Mouse (Mus musculus): ENCODE results near the gene Tspan18. TPM values are rescaled to one million over a fixed set of nuclear protein-coding genes. Genes with fewer than 3 reads are reported as not detected.

Tspan18 gene
- polyA plus RNA-seq, 1 experiment = 163 TPM

DNA sequence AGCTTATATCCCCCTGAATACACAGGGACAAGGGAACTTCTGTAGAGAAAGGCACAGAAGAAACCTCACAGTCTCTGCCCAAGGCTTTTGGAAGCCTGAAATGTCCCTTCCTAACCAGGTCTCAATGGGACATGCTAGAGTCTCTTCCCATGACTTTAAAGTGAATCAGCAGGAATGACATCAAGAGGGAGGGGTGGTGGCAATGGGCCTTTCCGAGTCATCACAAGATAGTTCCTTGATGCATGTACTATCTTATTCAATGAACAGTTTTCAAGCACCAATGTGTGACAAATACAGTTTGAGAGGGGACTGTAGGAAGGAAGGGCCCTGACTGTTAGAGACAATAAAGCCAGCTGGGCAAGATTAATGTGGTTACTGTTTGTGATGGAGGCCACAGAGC lies 20.3 kb upstream of the Tspan18 start:
- Histone ChIP-seq H3K4me3 (ENCODE audit: insufficient read depth, low read depth, low read length) (no peak overlapping the region), H3K27ac (replicated peaks; ENCODE audit: low read depth, low read length) (no peak overlapping the region), H3K4me1 (ENCODE audit: control insufficient read depth, insufficient read depth, insufficient read length, low read length) (peaks cover 22% of the 10 kb centered on the region)

DNA sequence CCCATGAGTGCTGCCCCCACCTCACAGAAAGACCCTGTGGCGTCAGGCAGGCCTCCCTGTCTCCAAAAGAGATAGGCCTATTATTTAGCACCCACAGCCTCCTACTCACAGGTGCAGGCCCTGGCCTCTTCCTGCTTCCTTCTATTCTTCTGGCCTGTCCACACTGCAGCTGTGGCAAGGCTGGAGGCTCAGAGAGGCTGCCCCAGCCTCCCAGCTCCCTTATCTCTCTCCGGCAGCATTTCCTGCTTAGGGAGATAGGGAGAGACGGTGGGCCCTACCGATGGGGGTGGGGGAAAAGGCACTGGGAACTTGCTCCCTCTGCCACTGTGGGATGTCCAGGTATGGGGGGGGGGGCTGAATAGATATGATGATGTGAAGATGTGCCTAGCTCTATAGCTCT lies 19.4 kb upstream of the Tspan18 start:
- no peak overlapping the region for H3K4me3 ChIP-seq (ENCODE audit: insufficient read depth, low read depth, low read length)
- no peak overlapping the region for H3K27ac ChIP-seq (replicated peaks; ENCODE audit: low read depth, low read length)
- peaks cover 22% of the 10 kb centered on the region for H3K4me1 ChIP-seq (ENCODE audit: control insufficient read depth, insufficient read depth, insufficient read length, low read length)

DNA sequence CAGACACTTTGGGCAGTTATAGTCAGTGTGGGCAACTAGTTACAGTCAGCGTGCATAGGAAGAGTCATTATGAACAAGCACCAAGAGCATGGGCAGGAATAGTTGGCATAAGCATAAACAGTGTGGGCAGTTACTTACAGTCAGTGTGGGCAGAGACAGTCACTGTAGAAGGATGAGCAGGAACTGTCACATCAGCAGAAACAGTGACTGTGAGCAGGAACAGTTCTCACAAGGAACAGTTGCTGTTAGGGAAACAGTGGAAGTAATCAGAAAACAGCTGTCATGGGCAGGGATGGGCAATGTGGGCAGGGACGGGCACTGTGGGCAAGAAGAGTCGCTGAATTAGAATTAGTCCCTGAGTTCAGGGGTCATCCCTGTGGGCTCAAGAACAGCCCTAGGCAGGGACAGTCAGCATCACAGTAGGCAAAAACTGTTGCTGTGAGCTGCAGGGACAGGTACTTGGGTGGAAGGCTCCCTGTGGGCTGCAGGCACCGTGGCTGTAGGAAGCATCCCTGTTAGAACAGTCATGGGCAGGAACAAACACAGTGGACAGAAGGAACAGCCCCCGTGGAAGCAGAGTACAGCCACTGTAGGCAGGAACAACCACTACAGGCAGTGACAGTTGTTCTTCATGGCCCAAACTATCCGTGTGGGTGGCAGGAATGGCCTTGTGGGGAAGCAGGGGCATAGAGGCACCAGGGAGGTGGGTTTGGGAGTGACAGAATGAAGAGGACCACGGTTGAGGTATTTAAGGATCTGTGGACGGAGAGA lies 18.8 kb upstream of the Tspan18 start:
- Histone ChIP-seq H3K4me1 (ENCODE audit: control insufficient read depth, insufficient read depth, insufficient read length, low read length) (peaks cover 22% of the 10 kb centered on the region), H3K27ac (replicated peaks; ENCODE audit: low read depth, low read length) (no peak overlapping the region), H3K4me3 (ENCODE audit: insufficient read depth, low read depth, low read length) (no peak overlapping the region)

DNA sequence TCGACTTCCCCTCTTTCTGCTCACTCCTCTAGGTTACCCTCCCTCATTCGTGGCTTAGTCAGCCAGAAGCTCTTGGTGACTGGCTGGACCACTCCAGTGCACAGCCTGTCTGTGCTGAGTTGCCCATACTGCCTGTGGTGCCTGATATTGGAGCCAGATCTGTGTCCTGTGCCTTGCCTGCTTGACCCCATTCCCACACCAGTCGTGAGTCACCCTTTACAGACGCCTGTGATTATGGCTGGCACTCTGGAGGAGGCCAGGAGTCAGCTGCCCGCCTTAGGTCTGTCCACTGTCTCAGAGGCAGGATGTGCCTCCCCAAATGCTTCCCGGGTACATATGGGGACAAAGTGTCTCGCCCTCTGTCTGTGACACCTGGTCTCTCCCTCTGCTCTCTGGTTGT lies 17.0 kb upstream of the Tspan18 start:
- H3K27ac ChIP-seq (replicated peaks; ENCODE audit: low read depth, low read length) = no peak overlapping the region

DNA sequence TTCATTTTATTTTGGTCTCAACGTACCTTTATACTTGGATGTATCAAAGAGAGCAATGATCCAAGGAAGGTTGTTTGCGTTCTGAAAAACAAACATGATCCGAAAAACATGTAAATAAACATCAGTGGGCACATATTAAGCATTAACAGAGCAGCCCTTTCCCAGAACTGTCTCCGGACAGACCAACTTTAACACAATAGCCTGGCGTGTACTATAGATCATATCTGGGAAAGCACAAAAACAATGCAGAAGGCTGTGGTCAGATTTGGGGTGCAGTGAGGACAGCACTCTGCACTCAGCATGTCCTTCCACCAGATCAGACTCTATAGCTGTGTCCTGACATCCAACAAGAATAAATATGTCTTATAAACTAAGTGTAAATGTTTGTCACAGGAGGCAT lies 12.7 kb upstream of the Tspan18 start:
- no peak overlapping the region for H3K4me3 ChIP-seq (ENCODE audit: insufficient read depth, low read depth, low read length)
- H3K4me1 ChIP-seq (ENCODE audit: control insufficient read depth, insufficient read depth, insufficient read length, low read length) = peaks cover 14% of the 10 kb centered on the region
- no peak overlapping the region for H3K27ac ChIP-seq (replicated peaks; ENCODE audit: low read depth, low read length)

More for the DNA sequence above, 17.0 kb upstream of the Tspan18 start:
- Histone ChIP-seq H3K4me3 (ENCODE audit: insufficient read depth, low read depth, low read length) (no peak overlapping the region), H3K4me1 (ENCODE audit: control insufficient read depth, insufficient read depth, insufficient read length, low read length) (peaks cover 24% of the 10 kb centered on the region)

DNA sequence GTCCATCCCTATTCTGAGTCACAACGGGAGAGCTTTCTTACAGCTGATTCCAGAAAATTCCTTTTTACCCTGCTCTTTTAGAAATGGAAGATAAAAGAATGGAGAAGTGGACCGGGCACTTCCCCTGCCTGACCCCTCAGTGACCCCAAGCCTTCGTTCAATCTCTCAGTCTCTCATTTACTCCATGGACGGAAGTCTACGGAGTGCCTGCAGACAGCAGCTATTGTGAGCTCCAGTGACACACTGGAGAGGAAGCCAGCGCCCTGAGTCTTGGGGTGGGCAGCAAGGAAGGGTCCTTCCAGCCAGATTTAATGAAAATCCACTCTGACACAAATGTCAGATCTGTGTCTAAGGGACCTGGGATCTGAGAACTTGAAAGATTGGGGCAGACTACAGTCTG lies 12.3 kb upstream of the Tspan18 start:
- H3K4me3 ChIP-seq (ENCODE audit: insufficient read depth, low read depth, low read length) = no peak overlapping the region
- no peak overlapping the region for H3K27ac ChIP-seq (replicated peaks; ENCODE audit: low read depth, low read length)
- H3K4me1 ChIP-seq (ENCODE audit: control insufficient read depth, insufficient read depth, insufficient read length, low read length) = peaks cover 11% of the 10 kb centered on the region

DNA sequence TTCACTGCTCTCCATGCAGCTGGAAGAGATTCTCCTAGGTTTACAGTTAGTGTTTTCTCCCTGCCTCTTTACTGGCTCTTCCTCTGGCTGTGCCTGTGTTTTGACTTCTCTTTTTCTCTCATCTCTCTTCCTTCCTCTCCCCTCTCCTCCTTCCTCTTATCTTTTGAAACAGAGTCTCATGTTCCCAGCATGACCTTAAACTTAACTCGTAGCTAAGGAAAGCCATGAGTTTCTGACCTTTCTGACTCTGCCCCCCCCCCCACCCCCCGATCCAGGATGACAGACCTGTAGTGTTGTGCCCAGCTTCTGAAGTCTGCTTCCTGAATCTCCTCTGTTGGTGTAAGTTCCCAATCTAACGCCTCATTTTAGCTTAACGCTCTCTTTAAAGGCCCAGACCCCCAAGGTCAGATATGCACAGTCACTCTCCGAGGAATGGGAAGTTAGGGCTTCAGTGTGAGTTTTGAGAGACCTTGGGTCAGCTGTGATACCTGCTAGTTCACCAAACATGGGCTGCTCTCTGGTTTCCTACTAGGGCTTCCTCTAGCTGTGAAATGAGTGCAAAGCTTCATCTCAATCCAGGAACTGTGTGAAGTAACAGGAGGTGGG lies 11.5 kb upstream of the Tspan18 start:
- Histone ChIP-seq H3K4me1 (ENCODE audit: control insufficient read depth, insufficient read depth, insufficient read length, low read length) (peaks cover 10% of the 10 kb centered on the region; the same call in 1 of the 2 replicates), H3K4me3 (ENCODE audit: insufficient read depth, low read depth, low read length) (no peak overlapping the region), H3K27ac (replicated peaks; ENCODE audit: low read depth, low read length) (no peak overlapping the region)

DNA sequence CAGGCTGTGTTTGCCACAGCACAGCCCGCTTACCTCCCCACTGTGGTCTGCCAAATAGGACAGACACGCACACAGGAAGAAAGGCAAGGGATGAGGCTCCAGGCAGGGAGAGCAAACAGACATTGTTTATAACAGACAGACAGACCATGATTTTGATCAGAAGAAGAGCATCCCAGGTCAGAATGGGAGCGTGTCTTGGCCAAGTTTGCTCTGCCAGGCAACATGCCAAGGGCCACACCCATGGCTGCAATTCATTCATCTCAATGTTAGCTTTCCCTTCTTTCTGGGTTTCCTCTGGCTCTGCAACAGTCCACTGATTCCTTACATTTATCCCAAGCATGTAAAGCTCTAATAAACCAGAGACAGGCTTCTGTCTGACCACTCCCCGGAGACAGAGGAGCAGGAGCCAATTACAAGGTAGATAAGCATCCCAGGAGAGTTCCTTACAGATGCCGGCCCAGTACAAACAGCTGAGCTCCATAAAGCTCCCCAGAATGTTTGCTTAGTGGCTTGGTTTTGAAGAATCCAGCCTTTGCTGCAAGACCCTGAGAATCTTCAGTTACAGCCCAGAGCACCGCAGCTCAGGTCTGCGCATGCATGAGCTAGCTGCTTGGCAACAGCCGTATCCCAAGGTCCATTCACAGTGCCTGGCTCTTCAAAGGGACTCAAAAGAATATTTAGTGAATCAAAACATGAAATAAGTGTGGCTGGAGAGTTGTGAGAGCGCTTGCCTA lies 5.2 kb upstream of the Tspan18 start:
- no peak overlapping the region for H3K4me3 ChIP-seq (ENCODE audit: insufficient read depth, low read depth, low read length)
- no peak overlapping the region for H3K27ac ChIP-seq (replicated peaks; ENCODE audit: low read depth, low read length)
- H3K4me1 ChIP-seq (ENCODE audit: control insufficient read depth, insufficient read depth, insufficient read length, low read length) = no peaks in the 10 kb centered on the region

DNA sequence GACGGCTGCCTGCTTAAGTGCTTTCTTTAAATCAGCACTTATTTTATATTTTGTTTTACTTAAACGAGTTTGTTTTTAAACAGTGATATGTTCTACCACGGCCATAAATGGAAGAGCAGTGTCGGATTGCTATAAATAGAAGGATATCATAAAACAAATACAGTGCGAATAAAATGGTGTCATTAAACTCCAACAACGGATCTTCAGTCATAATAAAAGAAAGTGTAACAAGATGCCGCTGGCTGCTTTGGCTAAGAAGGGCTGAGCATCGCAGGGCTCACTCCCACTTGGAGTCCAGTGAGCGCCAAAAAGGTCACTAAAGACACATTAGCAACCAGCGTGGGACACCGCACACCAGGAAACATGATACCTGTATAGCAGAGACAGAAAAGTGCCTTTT lies 1.7 kb upstream of the Tspan18 start:
- Histone ChIP-seq H3K4me3 (ENCODE audit: insufficient read depth, low read depth, low read length) (no peak overlapping the region), H3K27ac (replicated peaks; ENCODE audit: low read depth, low read length) (no peak overlapping the region), H3K4me1 (ENCODE audit: control insufficient read depth, insufficient read depth, insufficient read length, low read length) (peaks cover 15% of the 10 kb centered on the region)

DNA sequence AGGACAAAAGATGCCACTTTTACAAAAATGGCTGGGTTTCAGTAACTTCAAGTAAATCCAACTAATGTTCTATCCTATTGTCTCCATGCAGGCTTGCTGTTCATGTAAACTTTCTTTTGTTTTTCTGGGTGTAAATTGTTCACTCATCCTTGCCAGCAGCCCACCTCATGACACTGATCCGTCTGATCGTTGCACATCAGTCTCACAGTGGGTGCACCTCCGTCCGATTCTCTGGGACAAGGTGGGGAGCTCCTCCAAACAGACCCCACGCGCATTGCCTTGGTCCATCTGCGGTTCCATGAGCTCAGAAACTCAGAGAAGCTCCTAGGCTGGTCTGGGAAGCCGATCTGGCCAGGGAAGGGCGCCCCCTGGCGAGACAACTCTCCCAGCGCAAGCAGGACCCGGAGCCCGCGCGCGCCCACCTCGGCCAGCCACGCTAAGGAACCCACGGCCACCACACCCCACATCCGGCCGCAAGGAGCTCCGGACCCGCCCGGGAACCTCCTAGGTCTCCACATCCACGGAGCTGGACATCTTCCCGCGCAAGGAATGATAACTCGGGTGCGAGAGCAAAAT lies 976 bp downstream of the Tspan18 start:
- Histone ChIP-seq H3K4me3 (ENCODE audit: insufficient read depth, low read depth, low read length) (peak overlapping the region; percentile 100), H3K27ac (replicated peaks; ENCODE audit: low read depth, low read length) (peak overlapping the region; percentile 95), H3K4me1 (ENCODE audit: control insufficient read depth, insufficient read depth, insufficient read length, low read length) (peaks cover 34% of the 10 kb centered on the region)

DNA sequence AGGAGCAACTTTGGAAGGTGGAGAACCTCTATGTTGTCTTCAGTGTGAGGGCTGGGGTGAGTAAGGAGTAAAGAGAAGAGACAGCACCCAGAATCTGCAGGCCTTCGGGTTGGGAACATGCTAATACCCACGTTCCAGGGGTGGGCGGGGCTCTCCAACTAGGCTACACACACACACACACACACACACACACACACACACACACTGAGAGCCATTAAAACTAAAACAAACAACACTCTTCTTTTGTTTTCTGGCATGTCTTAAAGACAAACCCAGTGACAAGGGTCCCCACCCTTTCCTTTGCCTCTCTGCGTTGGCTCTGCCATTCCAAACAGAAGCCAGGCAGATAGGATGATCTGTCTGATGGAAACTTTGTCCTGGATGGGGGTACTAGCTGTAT lies 2.0 kb downstream of the Tspan18 start:
- Histone ChIP-seq H3K4me1 (ENCODE audit: control insufficient read depth, insufficient read depth, insufficient read length, low read length) (peaks cover 44% of the 10 kb centered on the region), H3K4me3 (ENCODE audit: insufficient read depth, low read depth, low read length) (peak overlapping the region; percentile 100), H3K27ac (replicated peaks; ENCODE audit: low read depth, low read length) (peak overlapping the region; percentile 91)

DNA sequence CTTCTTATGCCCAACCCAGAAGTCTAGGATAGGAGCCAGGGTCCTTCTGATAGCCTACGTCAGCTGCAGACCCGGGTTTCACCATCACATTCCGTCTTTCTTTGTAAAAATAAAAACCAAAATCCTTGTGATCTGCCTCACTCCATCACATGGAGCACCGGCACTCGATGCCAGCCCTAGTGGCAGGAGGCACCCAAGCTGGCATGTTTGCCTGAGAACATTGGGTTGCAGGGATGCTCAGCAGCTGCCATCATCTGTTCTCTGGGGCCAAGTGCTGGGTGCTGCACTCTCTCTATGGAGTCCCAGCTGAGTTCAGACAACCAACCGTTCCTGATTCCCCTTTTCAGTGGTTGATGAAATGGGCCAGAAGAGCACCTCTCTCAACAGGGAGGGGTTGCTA lies 3.2 kb downstream of the Tspan18 start:
- Histone ChIP-seq H3K27ac (replicated peaks; ENCODE audit: low read depth, low read length) (peak overlapping the region; percentile 91), H3K4me3 (ENCODE audit: insufficient read depth, low read depth, low read length) (peak overlapping the region; percentile 100; the same call in 1 of the 2 replicates), H3K4me1 (ENCODE audit: control insufficient read depth, insufficient read depth, insufficient read length, low read length) (peaks cover 50% of the 10 kb centered on the region)

DNA sequence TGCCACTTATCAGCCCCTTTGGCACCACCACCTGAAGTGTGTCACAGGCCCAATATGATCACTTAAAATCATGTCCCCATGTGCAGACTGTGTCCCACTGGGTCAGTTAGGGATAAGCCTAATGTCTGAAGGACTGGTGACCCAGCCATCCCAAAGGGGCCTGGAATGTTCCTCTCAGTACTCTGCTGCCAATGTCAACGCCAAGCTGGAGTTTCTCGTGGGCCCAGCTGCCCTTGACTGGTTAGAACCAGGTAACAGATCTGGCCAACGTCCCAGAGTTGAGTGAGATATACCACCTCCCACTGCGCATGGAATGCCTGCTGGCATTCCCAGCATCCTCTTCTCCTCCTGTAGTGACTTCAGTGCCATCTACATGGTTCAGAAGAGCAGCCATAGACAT lies 5.2 kb downstream of the Tspan18 start:
- Histone ChIP-seq H3K4me1 (ENCODE audit: control insufficient read depth, insufficient read depth, insufficient read length, low read length) (peaks cover 62% of the 10 kb centered on the region), H3K4me3 (ENCODE audit: insufficient read depth, low read depth, low read length) (no peak overlapping the region), H3K27ac (replicated peaks; ENCODE audit: low read depth, low read length) (peak overlapping the region; percentile 91)

DNA sequence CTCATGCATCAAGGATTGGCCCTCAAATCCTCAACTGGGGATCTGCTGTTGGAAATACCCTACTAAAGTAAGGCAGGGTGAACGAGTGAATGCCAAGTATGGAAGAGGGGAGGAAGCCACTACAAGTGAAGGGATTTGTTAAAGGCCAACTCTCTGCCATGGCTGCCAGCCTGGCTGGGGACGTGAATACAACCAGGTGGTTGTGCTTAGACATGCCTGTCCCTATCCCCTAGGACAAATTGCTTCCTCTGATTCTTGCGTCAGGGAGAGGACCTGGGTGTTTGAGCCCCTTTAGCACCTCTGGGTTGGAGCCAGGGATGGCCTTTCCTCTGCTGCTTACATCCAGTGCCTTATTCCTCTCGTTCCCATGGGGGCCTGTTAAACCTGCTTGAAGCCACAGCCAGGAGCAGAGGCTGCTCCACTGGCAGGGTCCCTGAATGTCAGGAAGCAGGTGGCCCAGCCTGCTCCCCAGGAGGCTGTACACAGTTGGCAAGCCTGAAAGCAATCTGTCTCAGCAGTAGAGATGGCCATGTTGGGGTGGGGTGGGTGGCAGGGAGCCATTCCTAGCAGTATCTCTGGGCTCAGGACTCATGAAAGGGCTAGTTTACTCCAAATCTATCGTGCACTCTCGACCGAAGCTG lies 6.3 kb downstream of the Tspan18 start:
- Histone ChIP-seq H3K27ac (replicated peaks; ENCODE audit: low read depth, low read length) (peak overlapping the region; percentile 100), H3K4me3 (ENCODE audit: insufficient read depth, low read depth, low read length) (0 out of 2 replicates have a peak overlapping the region, but pooled peaks have one; percentile 18), H3K4me1 (ENCODE audit: control insufficient read depth, insufficient read depth, insufficient read length, low read length) (peaks cover 62% of the 10 kb centered on the region)

DNA sequence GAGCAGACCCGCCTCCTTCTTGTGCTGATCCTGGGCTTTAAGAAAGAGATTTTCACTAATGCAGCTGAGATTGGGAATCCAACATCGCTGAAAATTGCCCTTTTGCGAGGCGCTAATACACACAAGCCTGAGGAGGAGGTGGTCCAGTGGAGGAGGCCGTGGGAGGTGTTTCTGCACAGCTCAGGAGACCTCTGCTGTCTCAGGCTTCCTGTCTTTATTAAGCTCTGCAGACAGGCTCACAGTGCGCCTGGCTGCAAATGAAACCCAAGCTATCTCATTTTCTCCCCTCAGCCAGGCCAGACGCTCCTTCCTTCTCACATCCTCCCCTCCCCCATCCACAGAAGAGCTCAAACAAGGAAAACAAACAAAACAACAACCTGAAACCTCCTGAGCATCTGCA lies 9.6 kb downstream of the Tspan18 start:
- Histone ChIP-seq H3K4me1 (ENCODE audit: control insufficient read depth, insufficient read depth, insufficient read length, low read length) (peaks cover 45% of the 10 kb centered on the region), H3K27ac (replicated peaks; ENCODE audit: low read depth, low read length) (0 out of 2 replicates have a peak overlapping the region, but pooled peaks have one; percentile 31), H3K4me3 (ENCODE audit: insufficient read depth, low read depth, low read length) (no peak overlapping the region)
